Mouse (Mus musculus) mouse trophoblast stem cell (cell line): ENCODE measurements at regions not wholly inside any gene's neighbourhood (a gene's known extent, or its start where the extent isn't known, plus 50 kb on each side); places are given as distances from the start of the nearest gene placed in this dataset.
"Not testable (repeated sequence)": the region's sequence is repeated elsewhere in the genome, so short reads cannot be mapped to it uniquely, and the experiment has no call there.

Experiments used
- in situ Hi-C, 2 experiments: fragments of 300-500 bp; cut with MseI, MboI; formaldehyde crosslinking; loops; 2 replicates in 1 of 2; 3 replicates in 1 of 2; pipeline ENCODE4 v1.15.1; 2025

DNA sequence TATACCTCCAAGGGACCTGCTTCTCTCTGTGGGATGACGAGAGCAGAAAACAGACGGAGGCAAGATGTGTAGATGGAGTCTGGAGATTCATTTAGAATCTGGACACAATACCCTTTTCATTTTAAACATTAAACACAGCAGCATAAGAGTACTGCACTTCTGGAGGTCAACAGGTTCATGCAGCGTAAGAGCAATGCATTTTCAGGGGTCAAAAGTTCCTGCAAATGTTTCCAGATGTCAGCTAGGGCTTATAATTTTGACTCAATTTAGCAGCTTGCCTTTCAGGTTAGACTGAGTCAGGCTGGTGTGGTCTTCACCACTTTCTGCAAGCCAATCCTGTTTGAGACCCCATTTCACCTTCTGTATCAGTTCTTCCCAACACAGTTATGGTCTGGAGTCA is 277.9 kb downstream of the Hace1 start:
- in situ Hi-C loops: no loop called here

DNA sequence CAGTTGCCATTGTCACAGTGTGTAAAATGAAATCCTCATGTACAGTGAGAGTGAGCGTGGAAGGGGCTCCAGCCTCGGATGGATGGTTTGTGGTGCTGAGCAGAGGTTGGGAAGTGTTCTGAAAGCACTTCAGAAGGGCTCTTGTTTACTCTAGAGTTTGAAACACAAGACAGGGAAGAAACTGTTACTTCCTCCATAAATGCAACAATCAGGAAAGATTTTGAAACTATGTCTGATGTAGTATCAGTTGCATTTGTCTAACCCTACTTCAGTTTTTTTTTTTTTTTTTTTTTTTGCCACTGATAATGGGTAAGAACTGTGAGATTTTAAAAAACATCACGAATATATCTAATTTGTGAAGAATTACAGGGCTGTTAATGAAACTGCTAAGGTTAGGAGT is 281.5 kb downstream of the Hace1 start:
- in situ Hi-C loops: no loop called here

DNA sequence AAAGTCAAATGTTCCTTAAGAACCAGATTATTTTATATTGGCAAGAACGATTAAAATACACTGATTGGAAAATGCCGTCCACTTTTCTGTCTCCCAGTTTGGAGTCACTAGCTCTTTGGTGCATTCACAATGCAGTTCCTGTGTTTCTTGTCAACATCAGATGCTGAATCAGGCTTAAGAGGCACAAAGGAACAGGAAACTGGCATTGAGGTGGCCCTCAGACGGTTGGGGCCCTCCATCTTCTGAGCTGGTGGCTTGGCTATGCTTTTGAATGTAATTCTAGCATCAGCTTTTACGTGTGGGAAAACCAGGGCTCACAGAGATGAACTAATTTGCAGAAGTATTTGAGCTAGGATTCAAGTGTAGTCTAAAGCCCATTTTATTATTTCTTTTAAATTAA is 282.3 kb downstream of the Hace1 start:
- in situ Hi-C loops: no loop called here

DNA sequence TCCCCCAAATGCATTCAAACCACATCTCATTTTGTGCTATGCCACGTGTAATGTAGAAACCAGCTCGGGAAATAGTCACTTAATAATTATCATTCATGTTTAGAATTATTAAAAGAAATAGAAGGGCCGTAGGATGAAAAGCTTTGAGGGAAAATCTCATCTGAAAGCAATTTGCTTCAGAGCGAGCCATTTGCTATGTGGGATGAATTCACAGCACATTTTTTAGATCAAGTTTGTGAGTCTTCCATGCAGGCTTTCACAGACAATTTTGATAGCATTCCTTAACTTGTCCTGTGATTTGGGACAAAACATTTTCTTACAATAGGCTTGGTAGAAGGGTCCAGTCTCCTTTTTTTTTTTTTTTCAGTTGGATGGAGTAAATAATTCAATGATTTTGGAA is 283.1 kb downstream of the Hace1 start:
- in situ Hi-C loops: no loop called here

DNA sequence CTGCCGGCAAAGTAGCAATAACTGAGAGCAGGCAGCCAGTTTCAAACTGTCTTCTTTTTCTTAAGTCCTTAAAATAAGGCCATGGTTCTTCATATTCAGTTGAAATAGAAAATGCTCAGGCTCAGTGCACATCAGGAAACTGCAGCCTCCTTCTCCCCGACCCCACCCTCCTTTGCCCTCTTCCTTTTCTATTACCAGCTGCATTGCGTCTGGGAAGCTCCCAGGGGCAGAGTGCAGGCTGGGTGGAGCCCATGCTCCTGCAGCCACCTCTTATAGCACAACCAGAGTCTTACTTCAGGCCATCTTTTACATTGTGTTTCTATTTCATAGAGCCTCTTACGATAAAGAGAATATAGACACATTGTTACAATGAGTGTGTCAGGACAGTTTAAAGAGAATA is 288.2 kb downstream of the Hace1 start:
- in situ Hi-C loops: no loop called here

DNA sequence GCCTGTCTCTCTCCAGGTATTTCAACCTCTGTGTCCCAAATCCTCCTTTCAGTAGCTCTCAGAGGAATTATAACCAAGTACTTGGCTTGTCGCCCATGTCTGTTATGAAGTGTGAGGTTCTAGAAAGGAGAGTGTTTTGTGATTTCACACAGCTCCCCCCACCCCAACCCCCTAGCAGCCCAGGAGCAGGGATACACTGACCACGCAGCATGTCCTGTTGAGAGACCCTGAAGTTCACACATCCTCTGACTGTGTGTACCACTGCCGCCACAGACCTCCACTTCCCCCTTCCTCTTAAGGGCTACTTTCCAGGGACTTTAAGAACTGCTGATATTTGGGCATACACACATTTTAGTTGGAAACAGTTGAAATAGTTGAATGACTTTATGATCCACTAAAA is 289.2 kb downstream of the Hace1 start:
- in situ Hi-C loops: no loop called here

DNA sequence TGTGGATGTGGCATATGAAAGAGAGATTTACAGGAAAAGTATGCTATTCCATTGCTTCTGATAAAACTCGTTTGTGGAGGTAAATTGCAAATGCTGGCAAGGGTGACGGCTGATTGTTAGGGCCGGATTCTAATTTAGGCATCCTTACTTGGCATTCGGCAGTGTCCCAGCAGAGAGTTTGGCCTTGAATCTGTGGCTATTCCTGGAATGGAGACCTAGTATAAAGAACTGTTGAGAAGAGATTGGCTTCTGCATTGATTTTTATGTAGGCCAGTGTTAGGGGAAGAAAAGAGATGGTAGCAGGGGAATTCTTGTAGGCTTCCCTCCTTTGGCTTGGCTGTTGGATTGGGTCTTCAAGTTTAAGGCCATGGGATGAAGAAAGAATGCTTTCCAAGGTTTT is 293.4 kb downstream of the Hace1 start:
- in situ Hi-C loops: no loop called here

DNA sequence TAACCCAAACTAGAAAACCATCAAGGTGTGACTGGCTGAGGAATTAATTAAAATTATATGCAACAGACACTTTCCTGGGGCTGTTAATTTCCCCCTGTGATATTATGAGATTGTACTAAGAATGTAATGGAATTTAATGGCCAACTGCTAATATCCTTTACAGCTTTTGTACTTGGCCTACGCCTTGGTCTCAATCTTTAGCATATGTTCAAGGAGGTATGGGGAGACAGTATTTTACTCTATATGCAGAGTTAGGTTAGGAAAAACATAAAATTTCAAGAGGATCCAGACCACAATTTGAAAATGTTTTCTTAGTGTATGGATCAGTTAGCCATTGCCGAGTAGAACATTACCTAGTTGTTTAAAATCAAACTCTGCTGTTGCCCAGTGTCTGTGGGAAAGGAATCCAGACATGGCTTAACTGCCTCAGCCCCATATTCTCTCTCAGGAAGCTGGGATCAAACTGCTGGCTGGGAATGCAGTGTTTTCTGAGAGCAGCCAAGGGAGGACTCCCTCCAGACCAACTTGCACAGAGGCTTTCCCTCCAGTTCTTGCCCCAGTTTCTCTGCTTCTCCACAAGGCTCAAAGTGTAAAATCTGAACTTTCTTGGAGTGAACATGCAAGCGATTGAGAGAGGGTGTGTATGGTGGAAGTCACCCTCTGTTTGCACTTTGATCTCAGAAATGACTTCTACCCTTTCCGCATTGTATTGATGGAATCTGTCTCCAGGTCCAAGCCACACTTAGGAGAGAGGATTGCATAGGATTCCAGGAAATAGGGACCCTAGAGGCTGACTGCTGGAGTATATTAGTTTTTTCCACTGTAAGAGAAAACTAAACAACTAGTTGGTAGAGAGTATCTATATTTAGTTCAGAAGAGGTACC is 294.6 kb downstream of the Hace1 start:
- in situ Hi-C loops: no loop called here

DNA sequence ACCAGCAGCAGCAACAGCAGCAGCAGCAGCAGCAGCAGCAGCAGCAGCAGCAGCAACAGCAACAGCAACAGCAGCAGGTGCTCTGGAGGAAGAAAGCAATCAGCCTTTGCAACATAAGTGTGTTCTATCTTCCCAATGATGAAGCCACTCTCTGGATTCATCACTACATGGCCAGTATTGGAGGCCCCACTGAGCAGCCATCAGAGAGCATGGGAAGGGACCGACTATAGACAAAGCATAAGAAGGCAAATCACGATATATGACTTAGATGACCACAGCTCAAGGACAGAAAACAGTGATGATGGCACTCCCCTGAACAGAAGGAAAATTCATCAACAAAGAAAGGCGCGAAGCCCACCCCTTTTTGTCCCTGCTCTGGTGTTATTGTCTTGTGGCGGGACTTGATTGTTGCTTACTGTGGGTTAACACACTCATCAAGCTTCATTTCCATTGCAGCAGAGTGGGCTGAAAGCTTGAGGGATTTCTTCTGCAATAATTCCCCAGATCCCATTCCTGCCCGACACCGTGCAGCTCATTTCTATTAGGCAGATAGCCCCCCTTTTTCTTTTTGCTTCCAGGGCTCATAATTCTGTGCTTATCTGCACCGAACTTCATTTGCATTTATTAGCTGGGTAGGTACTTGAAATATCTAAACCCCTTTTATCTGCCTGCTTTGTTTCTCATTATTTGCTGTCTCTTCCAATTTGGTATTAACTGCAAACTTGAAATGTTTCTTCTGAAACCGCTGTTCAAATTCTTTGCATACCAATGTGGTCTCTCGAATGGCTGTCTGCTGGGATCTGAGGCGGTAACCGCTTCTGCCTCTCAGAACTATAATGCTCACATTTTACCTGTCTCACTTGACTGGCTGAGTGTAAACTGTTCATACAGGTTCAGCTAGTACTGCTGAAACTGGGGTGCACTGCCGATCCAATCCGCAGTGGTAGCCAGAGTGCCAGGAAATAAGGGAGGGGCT is 296.5 kb downstream of the Hace1 start:
- in situ Hi-C loops: no loop called here

DNA sequence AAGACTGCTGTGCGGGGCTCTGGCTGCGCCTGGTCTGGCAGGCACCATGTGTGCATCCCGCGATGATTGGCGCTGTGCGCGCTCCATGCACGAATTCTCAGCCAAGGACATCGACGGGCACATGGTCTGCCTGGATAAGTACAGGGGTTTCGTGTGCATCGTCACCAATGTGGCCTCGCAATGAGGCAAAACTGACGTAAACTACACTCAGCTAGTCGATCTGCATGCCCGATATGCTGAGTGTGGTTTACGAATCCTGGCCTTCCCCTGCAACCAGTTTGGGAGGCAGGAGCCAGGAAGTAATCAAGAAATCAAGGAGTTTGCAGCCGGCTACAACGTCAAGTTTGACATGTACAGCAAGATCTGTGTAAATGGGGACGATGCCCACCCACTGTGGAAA is 297.7 kb downstream of the Hace1 start:
- in situ Hi-C loops: not testable (repeated sequence)

DNA sequence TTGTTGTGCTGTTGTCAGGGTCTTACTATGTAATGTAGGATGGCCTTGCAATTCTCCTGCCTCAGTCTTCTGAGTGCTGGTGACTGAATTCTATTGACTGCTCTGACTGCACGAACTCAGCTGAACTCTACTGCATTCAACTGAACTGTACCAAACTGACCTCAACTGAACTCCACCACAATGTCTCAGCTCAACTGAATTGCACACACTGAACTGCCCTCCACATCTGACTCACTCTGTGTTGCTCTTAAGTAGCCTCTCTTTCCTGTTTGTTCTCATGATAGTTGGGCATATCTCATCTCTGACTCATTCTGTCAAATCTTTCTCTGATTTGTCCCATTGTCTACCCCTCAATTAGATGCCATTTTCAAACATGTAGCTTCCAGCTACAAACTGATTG is 306.1 kb downstream of the Hace1 start:
- in situ Hi-C loops: no loop called here

DNA sequence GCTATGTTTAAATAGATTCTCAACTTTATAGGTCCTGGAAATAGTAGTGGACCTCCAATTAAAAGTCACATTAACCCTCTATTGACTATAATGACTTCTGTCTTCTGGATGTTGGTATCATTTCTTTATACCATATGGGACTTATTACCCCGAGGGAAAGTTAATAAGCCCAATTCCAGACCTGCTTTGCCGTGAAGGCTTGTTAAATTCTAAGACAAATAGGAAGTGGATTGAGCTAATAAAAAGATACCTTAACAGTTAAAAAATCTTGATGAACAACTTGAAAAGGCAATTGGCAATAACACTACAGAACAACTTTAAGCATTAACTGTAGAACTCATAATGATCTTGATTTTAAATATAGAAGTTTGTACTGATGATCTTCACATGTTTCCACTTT is 309.0 kb downstream of the Hace1 start:
- in situ Hi-C loops: no loop called here

DNA sequence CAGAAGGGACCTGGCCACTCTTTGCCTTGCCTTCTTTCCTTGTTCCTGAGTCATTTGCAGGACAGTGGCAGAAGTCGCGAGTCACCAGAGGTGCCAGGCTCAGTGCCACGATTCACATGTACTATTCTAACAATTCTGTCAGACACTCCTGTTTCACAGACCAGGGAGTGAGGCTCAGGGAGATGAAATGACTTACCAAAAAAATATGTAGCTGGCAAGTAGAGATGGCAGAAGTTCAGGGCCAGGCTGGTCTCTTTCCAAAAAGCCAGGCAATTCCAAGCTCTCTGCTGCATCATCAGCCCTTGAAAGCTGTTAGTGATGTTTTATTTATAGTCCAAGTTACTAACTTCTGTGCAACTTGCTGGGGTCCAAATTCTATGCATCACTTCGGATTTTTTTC is 311.2 kb downstream of the Hace1 start:
- in situ Hi-C loops: no loop called here

DNA sequence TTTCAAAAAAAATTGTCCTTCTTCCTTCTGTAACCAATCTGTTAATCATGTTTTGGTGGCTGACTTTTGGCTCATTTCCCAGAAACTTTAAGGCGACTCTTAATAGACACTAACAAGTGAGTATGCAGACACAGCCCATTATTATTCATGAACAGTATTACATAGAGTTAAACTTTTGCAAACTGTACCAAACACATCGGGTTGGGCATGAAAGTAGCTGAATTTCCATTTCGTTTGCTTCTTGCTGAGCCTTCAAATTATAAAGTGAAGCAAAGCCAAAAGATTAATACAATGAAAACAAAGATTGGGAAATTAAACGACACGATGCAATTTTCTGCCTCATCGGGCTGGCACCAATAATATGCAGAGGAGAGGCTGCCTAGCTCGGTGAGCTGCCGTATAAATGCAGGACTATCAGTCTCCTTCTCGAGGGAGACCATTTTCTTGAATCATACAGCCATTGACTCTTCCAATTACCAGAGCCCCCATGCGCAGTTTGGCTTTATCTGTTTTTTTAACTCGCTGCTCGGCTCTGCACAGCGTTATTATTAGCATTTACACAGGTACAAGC is 311.8 kb downstream of the Hace1 start:
- in situ Hi-C loops: no loop called here

DNA sequence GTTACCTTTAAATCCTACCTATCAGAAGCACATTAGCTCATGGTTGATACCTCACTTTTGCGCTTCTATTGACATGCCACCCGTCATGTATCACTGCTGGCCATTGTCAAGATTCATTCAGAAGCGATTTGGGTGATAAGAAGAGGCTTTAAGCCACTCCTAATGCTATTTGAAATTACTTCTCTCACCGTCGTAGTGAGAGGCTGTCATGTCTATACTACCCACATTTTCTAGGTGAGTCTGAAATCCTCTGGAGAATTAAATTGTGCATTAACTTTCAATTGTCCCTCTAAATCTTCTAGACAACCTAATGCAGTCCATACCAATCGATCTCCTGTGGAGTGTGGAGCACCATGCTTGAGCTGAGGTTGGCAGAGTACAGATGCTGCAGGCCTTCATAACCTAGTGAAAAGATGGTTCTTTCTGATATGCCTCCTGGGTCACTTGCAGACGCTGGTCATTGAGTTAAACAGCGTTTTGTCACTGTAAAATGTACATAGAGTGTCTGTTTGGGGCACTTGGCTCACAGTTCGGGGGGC is 312.5 kb downstream of the Hace1 start:
- in situ Hi-C loops: no loop called here

DNA sequence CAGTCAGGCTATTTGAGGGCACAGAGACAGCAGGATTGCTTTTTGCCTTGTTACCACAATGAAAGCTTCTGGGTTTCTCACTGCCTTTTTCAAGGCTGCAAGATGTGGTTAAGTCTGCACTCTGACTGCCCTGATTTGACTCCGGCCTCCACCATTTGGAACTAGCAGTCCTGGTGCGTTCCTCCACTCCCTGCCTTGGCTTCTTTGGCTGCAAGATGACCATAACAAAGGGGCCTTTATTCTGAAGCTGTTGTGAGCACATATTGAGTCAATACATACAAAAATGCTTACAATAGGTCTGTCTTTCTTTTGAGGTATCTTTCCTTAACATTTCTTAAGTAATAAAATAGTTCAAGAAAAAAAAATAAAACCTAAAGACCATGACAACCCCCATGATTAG is 314.8 kb downstream of the Hace1 start:
- in situ Hi-C loops: no loop called here

DNA sequence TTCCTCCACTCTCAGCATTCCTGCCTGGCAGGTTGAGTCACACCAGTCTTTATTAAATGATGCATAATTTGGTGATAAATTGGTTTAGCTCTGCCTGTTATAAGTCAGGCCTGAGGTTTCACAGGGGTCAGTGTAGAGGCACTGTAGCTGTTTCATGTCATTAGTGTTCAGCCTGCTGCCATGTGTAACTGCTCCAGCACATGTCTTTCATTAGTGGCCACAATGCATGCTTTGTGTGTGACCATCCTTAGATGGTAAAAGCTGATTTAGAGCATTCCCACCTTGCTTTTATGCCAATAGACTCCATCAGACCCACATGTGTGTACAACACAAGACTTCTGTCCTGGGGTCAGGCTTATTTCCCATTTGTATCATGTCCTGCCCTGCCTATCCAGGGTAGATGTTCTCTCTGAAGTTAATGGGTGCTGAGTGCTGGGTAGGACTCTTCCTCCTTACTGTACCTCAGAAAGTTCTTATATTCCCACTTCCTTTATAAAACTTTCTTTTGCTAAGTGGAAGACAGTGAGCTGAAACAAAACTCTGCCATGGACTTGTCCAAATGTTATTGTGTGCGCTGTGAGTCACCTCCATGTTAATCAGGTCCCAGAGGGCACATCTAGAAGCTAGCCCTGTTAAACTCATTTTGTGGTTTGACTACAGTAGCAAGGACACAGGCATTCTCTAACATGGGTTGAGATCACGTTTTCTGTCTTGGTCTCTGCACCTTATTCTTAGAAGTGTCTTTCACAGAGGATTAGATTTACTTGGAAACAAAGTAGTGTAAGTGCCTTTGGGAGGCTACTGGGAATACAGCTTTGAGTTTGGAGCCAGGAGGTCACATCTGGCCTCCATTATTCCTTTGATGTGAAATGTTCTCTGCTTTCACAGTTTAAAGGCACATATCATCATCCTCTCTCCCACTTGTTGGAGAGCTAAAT is 316.5 kb downstream of the Hace1 start:
- in situ Hi-C loops: no loop called here

DNA sequence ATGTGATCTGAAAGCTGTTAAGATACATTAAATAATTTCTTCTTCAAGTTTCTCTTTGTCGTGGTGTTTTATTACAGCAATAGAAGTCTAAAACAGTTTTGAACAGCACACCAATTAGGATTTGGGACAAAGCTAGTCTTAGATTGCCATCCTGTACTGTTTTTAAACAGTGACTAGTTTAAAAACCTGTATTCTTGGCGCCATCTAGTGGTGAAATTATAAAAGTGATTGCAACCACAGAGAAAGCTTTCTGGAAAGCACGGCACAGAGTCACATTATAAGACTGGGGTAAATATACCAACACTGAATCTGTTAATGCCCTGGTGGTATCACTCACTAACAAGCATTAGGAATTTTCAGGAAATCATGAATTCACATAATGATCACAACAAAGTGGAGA is 339.3 kb downstream of the Hace1 start:
- in situ Hi-C loops: loop anchor here (10.0 to 25.0 kb wide), 2 partner anchors 530 to 532 kb away; no protein-coding TSS in a partner anchor

DNA sequence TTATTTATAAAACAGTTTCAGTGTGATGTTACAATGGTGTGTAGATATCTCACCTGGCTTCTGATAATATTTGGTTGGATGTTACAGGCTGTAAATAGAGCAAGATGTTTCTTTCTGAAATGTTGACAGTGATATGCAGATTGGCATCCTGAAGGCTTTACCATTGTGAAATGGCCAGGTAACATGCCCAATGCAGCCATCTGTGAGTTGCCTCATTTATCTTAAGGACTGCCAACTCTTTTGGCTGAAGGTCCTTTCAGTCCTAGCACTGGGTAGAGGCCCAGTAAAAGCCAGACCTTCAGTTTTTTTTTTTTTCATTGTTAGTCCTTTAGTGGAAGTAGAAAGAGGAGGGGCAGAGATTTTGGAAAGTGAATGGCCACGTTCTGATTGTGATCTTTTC is 348.1 kb downstream of the Hace1 start:
- in situ Hi-C loops: no loop called here

DNA sequence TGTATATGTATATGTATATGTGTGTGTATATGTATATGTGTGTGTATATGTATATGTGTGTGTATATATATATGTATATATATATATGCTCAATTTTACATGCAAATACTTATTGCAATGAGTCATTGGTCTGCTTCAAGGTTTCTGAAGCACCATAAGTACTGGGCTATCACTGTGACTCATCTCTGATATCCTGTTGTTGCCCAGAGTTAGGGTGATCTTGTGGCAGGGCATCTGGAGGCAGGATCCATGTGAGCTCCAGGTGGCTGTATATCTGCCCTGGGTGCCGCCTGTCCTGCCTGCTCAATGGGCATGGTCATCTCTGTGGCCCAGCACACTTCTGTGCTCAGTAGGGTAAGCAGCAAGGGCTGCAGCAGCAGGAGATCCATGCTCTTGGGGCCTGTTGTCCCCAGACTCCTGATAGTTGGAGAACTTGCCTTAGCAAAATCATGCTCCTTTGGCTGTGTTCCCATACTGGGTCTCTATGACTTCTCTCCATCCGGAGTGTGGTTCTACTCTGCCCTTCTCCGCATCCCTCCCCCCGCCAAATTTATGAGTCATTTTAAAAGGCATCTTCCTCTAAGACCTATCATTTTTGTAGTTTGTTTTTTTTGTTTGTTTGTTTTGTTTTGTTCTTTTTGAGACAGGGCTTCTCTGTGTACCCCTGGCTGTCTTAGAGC is 356.1 kb downstream of the Hace1 start:
- in situ Hi-C loops: no loop called here
